Mouse (Mus musculus) lung, postnatal 10 days (tissue): ENCODE data around the gene Tmem88.

Source experiments
- DNase-seq: peaks from one replicate; pipeline ENCODE4 v3.0.0; 2021

The Tmem88 gene

GRCm38 (mm10) chr11:69403691-69404594, 5.9 kb upstream of the Tmem88 start:
- peak; percentile 21 for DNase-seq

DNA sequence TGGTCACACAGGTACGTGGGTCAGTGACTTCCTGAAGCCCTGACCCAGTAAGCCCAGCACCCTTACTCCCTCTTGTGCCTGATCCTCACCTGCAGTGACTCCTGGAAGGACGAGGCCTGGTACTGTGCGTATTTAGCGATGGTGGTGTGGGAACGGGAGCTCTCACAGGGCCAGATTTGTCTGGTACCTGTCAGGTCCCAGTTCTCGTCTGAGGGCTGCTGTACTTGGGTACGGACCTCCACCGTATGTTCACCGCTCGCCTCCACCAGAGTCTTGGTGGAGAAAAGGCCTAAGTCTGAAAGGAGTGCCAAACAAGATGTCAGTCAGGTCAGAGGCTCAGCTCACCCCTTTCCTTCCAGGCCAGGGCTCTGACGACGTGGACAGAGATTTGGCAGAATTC, 4.0 kb upstream of the Tmem88 start:
- no peak for DNase-seq

DNA sequence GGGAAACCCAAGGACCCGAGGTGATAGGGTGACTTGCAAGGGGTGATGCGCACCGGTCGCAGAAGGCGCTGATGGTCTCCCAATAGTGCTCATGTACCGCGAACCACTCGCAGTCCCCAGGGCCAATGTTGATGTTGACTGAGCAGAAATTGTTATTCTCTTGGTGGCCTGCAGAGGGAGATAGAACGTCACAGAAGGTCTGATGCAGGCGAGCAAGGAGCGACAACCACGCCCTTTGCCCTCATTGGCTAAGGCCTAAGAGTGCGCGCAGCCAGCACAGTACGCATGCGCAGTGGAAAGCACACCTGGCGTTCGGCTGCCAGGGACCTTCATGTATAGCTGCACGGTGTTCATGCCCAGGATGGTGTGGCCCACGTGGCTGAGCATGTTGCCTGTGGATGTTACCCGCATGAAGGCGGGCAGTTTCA, 3.2 kb upstream of the Tmem88 start:
- peak; percentile 94 for DNase-seq

GRCm38 (mm10) chr11:69400083-69400850, 2.2 kb upstream of the Tmem88 start:
- DNase-seq = no peak

GRCm38 (mm10) chr11:69399201-69400082, 1.4 kb upstream of the Tmem88 start:
- peak; percentile 22 for DNase-seq

DNA sequence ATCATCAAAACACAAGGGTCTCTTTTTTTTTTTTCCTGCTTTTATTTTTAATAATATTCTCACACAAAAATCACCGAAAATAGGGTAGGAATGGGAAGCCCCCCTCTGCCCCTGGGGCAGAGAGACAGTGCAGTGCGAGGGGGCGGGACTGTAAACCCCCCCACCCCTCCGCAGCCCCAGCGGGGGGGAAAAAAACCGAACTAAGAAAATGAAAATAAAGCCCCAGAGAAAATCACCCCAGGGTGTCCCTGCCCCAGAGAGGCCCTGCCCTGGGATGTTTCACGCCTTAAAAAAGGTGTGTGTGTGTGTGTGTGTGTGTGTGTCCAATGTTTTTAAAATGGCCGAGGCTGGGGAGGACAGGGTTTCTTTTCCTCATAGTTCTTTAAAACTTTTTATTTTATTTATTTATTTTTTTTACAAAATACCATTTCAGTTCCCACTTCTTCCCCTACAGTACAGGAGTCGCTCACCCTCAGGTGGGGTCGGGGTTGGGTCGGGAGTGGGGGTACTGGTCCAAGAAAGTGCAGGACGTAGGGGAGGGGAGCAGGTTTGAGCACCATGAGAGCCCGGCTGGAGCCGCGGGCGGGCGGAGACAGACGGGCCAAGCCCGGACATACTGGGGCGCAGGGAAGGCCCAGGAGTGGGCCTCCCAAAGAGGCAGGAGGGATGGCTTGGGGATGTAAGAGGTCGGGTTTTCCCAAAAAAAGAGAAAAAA, 609 bp upstream of the Tmem88 start:
- DNase-seq = peak; percentile 10

DNA sequence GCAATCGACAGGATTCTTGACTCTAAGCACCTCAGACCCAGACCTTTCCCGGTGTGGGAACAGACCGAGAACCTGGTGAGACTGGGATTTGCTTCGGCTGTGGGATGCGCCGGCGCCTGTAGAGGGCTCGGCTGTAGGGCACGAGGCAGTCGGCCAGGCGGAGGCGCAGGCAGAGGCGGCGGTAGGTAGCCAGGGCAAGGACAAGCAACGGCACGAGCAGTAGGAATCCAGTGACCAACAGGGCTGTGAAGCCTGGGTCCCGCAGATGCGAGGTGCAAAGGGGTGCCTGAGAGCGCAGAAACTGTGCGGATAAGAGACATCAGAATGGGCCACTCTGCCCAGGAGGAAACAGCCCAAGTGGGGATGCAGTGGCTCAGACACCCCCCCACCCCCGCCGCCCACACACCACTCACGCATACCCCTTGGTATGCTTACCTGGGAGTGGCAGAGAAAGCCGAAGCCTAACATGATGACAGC, 415 bp downstream of the Tmem88 start:
- DNase-seq = peak; percentile 42

DNA sequence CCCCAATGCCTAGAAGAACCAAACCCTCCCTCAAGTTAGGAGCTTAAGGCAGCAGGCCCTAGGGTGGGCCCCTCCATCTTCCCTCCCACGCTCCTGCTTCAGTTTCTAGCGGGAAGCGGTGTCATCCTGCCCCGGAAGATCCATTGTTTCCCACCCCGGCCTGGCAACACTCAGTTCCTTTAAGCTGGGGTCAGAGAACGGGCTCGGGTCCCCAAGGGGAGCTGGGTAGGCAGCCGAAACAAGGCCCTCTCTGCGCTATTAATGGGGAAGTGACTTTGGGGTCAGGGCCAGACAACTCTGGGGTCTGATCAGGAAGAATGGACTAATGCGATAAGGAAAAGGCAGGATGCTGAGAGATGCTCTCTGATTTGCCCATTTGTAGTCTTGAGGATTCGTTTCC, 1.3 kb downstream of the Tmem88 start:
- DNase-seq = peak; percentile 77

DNA sequence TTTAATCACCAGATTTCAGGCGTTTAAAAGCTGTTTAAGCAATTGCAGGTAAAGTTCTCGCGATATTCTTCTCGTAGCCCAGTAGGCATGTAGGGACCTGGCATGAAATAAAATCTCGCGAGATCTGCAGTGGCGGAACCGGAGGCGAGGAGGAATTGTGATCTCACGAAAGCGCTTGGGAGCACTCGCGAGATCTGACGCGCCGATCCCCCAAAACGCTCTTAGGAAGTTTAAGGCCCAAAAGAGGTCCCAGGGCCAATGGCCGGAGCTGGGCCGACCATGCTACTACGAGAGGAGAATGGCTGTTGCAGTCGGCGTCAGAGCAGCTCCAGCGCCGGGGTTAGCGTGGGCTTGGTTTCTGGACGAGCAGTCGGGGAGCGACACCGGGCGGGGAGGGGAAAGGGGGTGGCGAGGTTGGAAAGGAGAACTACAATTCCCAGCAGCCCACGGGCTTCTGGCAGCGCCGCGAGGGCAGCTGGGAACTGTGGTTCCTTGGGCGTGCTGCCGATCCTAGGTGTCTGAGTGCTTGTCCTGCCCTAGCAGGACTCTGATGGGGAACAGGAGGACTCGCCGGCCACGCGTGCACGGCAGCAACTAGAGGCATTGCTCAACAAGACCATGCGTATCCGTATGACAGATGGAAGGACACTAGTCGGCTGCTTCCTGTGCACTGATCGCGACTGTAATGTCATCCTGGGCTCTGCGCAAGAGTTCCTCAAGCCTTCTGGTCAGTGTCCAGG, 2.2 kb downstream of the Tmem88 start:
- peak; percentile 98 for DNase-seq

DNA sequence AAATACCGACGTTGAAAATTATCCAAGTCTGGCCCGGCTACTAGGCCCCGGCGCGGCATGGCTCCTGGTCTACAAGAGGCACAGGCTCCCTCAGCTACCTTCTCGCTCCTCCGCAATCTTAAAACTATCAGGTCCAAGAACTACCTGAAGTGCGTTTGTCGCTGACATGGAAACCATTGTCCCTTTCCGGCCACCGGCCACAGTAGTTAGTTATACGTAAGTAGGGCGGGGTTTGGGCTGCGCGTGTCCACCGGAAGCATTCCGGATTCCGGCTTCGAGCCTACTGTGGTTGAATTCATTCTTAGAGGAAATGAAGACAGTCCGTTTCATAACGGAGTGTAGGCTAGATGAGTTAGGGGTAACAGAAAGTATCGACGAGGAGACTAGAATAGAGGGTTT, 2.8 kb downstream of the Tmem88 start, which contains the start of the genes Naa38 and Cyb5d1:
TSS of gene Naa38 (plus strand) at position 253 of the 399 bp plus-strand sequence.
TSS of gene Cyb5d1 (minus strand) at position 397 of the 399 bp plus-strand sequence.
- DNase-seq = peak; percentile 94

GRCm38 (mm10) chr11:69394591-69395167, 3.4 kb downstream of the Tmem88 start:
- DNase-seq = peak; percentile 23

DNA sequence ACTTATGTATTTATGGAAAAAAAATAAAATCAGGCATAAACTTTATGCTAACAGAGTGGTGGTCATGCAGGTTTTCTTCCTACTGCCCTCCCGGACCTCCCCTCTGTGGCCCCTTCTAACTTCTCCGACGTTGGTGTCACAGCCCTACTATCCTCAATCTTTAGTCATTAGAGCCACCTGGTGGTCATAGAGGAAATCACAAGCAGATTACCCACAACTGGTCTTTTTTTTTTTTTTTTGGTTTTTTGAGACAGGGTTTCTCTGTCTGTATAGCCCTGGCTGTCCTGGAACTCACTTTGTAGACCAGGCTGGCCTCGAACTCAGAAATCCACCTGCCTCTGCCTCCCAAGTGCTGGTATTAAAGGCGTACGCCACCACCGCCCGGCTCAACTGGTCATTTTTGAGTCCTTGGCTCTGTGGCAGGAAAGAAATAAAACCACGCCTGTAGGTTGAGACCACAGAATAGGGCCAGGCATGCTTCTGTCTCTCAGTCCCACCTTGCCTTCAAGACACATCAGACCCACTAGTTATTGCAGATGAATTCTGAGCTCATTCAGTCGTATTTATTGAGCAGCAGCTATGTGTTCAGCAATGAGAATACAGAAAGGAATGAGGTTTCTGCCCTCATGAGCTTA, 7.5 kb downstream of the Tmem88 start:
- DNase-seq = peak; percentile 89

- DNase-seq = peak; percentile 61
Observed at GRCm38 (mm10) chr11:69389531-69390399, 8.3 kb downstream of the Tmem88 start.

- no peak for DNase-seq
Observed at GRCm38 (mm10) chr11:69388680-69389079, 9.4 kb downstream of the Tmem88 start.

- DNase-seq = no peak
Observed at GRCm38 (mm10) chr11:69386758-69387157, 11.3 kb downstream of the Tmem88 start.

GRCm38 (mm10) chr11:69384979-69385378, 13.1 kb downstream of the Tmem88 start:
- no peak for DNase-seq

DNA sequence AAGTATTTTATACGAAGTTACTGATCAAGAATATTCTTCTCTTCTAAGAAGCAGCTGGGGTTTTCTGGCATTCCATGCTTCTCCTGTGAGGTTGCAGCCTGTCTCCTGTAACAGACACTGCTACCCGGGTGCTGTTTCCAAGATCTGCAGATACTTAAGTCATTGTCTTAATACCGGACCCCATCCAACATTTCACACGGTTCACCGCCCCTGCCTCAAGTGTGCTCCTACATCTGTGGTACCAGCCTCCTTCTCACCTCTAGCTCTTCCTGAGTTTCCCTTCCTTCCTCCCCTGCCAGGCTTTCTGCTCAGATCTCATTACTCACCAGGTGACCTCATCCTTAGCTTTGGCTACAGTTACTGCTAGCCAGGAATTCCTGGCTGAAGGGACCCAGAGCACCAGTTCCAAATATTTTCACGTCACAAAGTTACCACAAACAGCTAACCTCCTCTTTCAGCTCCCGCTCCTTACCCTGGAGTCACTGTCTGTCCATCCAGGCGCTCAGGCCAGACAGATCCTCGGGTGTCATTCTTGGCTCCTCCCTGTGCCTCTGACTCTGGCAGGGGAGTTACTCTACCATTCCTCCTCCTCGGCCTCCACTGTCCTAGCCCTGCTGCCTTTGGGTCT, 15.4 kb downstream of the Tmem88 start:
- peak; percentile 13 for DNase-seq

DNA sequence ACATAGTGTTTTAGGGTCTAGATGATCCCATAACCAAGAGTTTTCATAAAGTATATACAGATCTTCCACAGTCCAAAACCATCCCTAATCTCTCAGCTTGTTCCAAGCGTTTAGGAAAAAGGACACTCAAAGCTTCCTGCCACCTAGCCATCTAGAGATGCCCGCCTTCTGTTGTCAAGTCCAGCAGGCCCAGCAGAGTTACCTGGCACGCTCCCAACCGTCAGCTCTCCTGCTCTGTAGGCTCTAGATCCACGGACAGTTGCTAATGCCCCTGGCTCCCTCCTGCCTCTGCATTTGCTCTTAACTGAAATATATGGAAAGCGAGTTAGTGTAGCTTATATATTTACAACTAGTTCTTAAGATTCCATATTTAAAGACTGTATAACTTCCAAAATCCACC, 16.7 kb downstream of the Tmem88 start:
- DNase-seq = no peak

DNA sequence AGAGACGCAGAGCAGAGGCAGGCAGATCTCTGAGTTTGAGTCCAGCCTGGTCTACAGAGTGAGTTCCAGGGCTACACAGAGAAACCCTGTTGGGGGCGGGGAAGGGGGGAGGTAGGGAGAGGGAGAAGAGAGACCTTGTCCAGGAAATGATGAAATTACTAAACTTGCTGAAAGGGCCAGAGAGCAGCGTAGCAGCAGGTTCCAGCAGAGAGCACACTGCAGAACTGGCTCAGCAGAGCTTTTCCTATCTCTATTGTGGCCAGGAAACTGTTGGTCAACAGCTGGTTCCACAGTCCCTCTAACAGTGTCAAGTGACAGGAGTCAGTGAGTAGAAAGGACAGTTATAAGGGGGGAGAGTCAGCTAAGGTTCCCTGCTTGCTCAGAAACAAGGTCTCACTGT, 18.4 kb downstream of the Tmem88 start:
- DNase-seq = no peak
